Mouse (Mus musculus) heart, adult 2 months (tissue): Measurements from ENCODE around the gene Prcc. TPM values are rescaled to one million over a fixed set of nuclear protein-coding genes. Genes with fewer than 3 reads are reported as not detected.

Experiments used
- DNase-seq, 2 experiments: peaks; one replicate each; pipeline ENCODE4 v3.0.0; 2021
- H3K27ac ChIP-seq: fragments of 200-600 bp; 2 replicates; pipeline ENCODE4 v1.8.1; 2022
- H3K27me3 ChIP-seq: fragments of 200-500 bp; 2 replicates; pipeline ENCODE4 v1.6.1; 2012; ENCODE audit warnings: mild to moderate bottlenecking, low read length, inconsistent platforms, mixed read lengths; ENCODE audit not compliant: control insufficient read depth, insufficient read depth
- H3K36me3 ChIP-seq: fragments of 200-500 bp; 2 replicates; pipeline ENCODE4 v1.6.1; 2012; ENCODE audit warnings: low read length, inconsistent platforms; ENCODE audit not compliant: control insufficient read depth, insufficient read depth
- H3K4me1 ChIP-seq: fragments of 200-500 bp; 2 replicates; pipeline ENCODE4 v1.6.1; 2011; ENCODE audit warnings: low read length; ENCODE audit not compliant: control insufficient read depth, insufficient read depth
- H3K4me3 ChIP-seq: fragments of 200-600 bp; 2 replicates; pipeline ENCODE4 v1.8.1; 2022
- H3K79me2 ChIP-seq: fragments of 200-500 bp; replicated peaks from 2 replicates; pipeline ENCODE4 v1.6.1; 2012; ENCODE audit warnings: mild to moderate bottlenecking, inconsistent platforms, low read length, moderate library complexity, mixed read lengths; ENCODE audit not compliant: control insufficient read depth, insufficient read depth
- H3K9ac ChIP-seq: fragments of 200-500 bp; 2 replicates; pipeline ENCODE4 v1.6.1; 2012; ENCODE audit warnings: low read depth, mild to moderate bottlenecking, control low read depth, inconsistent platforms, low read length, mixed read lengths
- CTCF ChIP-seq: fragments of 200-600 bp; IDR thresholded peaks from 2 replicates; pipeline ENCODE4 v1.8.1; 2022; ENCODE audit warnings: antibody characterized with exemption, mild to moderate bottlenecking, moderate library complexity
- EP300 ChIP-seq: fragments of 200-500 bp; IDR thresholded peaks from 2 replicates; pipeline ENCODE4 v1.6.1; 2011; ENCODE audit warnings: low read depth, low read length, control low read depth; ENCODE audit not compliant: insufficient read depth
- POLR2A ChIP-seq: fragments of 200-500 bp; IDR thresholded peaks from 2 replicates; pipeline ENCODE4 v1.6.1; 2011; ENCODE audit warnings: mild to moderate bottlenecking, low read depth, low read length, control low read depth; ENCODE audit not compliant: insufficient read depth
- WGBS: fragments of 180-500 bp; shearing (Covaris S2); methylation state at CpG from one replicate; pipeline ENCODE4 v1.1.7; 2018; 5-methylcytosine and 5-hydroxymethylcytosine counted together
- intact Hi-C: fragments of 180-260 bp; cut with DNase I; formaldehyde crosslinking; loops from one replicate; pipeline ENCODE4 v1.15.1; 2025
- polyA plus RNA-seq: library from polyadenylated mRNA; depleted of rRNA; stranded (reverse); fragments of >200 nt; gene quantifications from 2 replicates; pipeline ENCODE4 v1.2.3, GENCODE M21; 2012; rRNA removed
- total RNA-seq, 2 experiments: library from RNA; stranded (reverse); gene quantifications; 2 replicates each; pipeline ENCODE4 v1.2.3; 2021

The Prcc gene
- total and polyA plus RNA-seq, 3 experiments, result 27.6 to 50.7 (median 46.7) TPM

GRCm38 (mm10) chr3:87816646-87817093, 68.7 kb downstream of the Prcc start:
- Histone ChIP-seq H3K27ac (no peak overlapping the region), H3K27me3 (no peaks in the 10 kb centered on the region), H3K4me3 (no peak overlapping the region), H3K79me2 (no peaks in the 10 kb centered on the region), H3K4me1 (peaks cover 1% of the 10 kb centered on the region; the same call in 1 of the 2 replicates), H3K36me3 (no peaks in the 10 kb centered on the region), H3K9ac (no peak overlapping the region)
- TF ChIP-seq CTCF, result peak; percentile 94
- no peak for TF ChIP-seq POLR2A
- TF ChIP-seq EP300, result peak; percentile 85
- intact Hi-C loops, result loop anchor here (1.0 to 5.0 kb wide), 3 partner anchors 21 to 59 kb away; partner anchors contain the start of gene Ntrk1
- DNase-seq, result peak; percentile 64 to 73
- WGBS, result 5% methylated on average over 12 of the region's 12 CpGs

GRCm38 (mm10) chr3:87816166-87816565, 69.2 kb downstream of the Prcc start:
- H3K27ac ChIP-seq, result no peak overlapping the region
- no peak overlapping the region for H3K4me3 ChIP-seq
- H3K79me2 ChIP-seq, result no peaks in the 10 kb centered on the region
- WGBS, result 50% methylated on average over 6 of the region's 6 CpGs
- no peak overlapping the region for H3K9ac ChIP-seq
- H3K36me3 ChIP-seq, result no peaks in the 10 kb centered on the region
- H3K4me1 ChIP-seq, result peaks cover 1% of the 10 kb centered on the region; the same call in 1 of the 2 replicates
- TF ChIP-seq POLR2A (no peak), EP300 (no peak), CTCF (no peak)
- intact Hi-C loops, result loop anchor here (1.0 to 5.0 kb wide), 3 partner anchors 21 to 59 kb away; partner anchors contain the start of gene Ntrk1
- no peak for DNase-seq
- H3K27me3 ChIP-seq, result no peaks in the 10 kb centered on the region

- intact Hi-C loops, result no loop called here
- TF ChIP-seq EP300, result no peak
- no peak for TF ChIP-seq CTCF
- no peak for TF ChIP-seq POLR2A
- no peaks in the 10 kb centered on the region for H3K79me2 ChIP-seq
- H3K36me3 ChIP-seq, result no peaks in the 10 kb centered on the region
- no peak overlapping the region for H3K9ac ChIP-seq
- H3K27ac ChIP-seq, result no peak overlapping the region
- no peak overlapping the region for H3K4me3 ChIP-seq
- peaks cover 12% of the 10 kb centered on the region for H3K27me3 ChIP-seq
- DNase-seq, result no peak
- WGBS, result 28% methylated on average over 10 of the region's 10 CpGs
- peaks cover 1% of the 10 kb centered on the region; the same call in 1 of the 2 replicates for H3K4me1 ChIP-seq
Observed at GRCm38 (mm10) chr3:87812873-87813272, 72.5 kb downstream of the Prcc start.

- intact Hi-C loops, result no loop called here
- no peak for TF ChIP-seq EP300
- TF ChIP-seq CTCF, result no peak
- TF ChIP-seq POLR2A, result no peak
Observed at GRCm38 (mm10) chr3:87812413-87812812, 73.0 kb downstream of the Prcc start.

GRCm38 (mm10) chr3:87811297-87811696, 74.1 kb downstream of the Prcc start:
- intact Hi-C loops, result no loop called here

More at GRCm38 (mm10) chr3:87812413-87812812, 73.0 kb downstream of the Prcc start:
- Histone ChIP-seq H3K4me3 (no peak overlapping the region), H3K4me1 (peaks cover 1% of the 10 kb centered on the region; the same call in 1 of the 2 replicates), H3K9ac (no peak overlapping the region), H3K27me3 (peaks cover 12% of the 10 kb centered on the region), H3K36me3 (no peaks in the 10 kb centered on the region), H3K79me2 (no peaks in the 10 kb centered on the region), H3K27ac (no peak overlapping the region)
- 80% methylated on average over 4 of the region's 4 CpGs for WGBS
- DNase-seq, result no peak

GRCm38 (mm10) chr3:87809322-87809962, 76.0 kb downstream of the Prcc start:
- Histone ChIP-seq H3K27ac (no peak overlapping the region), H3K36me3 (no peaks in the 10 kb centered on the region), H3K4me3 (no peak overlapping the region), H3K27me3 (peaks cover 12% of the 10 kb centered on the region), H3K4me1 (no peaks in the 10 kb centered on the region), H3K79me2 (no peaks in the 10 kb centered on the region), H3K9ac (no peak overlapping the region)
- intact Hi-C loops, result no loop called here
- 13% methylated on average over 28 of the region's 28 CpGs for WGBS
- no peak for DNase-seq
- TF ChIP-seq EP300 (no peak), POLR2A (no peak), CTCF (no peak)

More at GRCm38 (mm10) chr3:87811297-87811696, 74.1 kb downstream of the Prcc start:
- Histone ChIP-seq H3K27ac (no peak overlapping the region), H3K36me3 (no peaks in the 10 kb centered on the region), H3K4me1 (no peaks in the 10 kb centered on the region), H3K27me3 (peaks cover 12% of the 10 kb centered on the region), H3K79me2 (no peaks in the 10 kb centered on the region), H3K9ac (no peak overlapping the region), H3K4me3 (no peak overlapping the region)
- no peak for DNase-seq
- TF ChIP-seq POLR2A, result no peak
- TF ChIP-seq EP300, result no peak
- no peak for TF ChIP-seq CTCF
- whole genome bisulfite sequencing, result 75% methylated on average over 8 of the region's 8 CpGs

Other genes with a start within 250 kb of the Prcc start
- under 1 TPM; 0.36 to 0.47 TPM for gene Lrrc71, start 137.0 kb downstream of the Prcc start, total RNA-seq
- 0.26 and 1.1 TPM in 2 replicates for gene Lrrc71, start 137.0 kb downstream of the Prcc start, polyA plus RNA-seq
- gene Ntrk1, start 90.4 kb downstream of the Prcc start, total RNA-seq, result under 1 TPM; 0.14 to 0.16 TPM
- 0.38 and 0.57 TPM in 2 replicates for gene Ntrk1, start 90.4 kb downstream of the Prcc start, polyA plus RNA-seq
- under 1 TPM in 1 of 2 experiments, not detected in 1; 0.05 TPM for gene Insrr, start 88.7 kb downstream of the Prcc start, total RNA-seq
- gene Insrr, start 88.7 kb downstream of the Prcc start, polyA plus RNA-seq, result 0.04 TPM in 1 of 2 replicates, not detected in the other
- 10 to 100 TPM; 17.1 to 18.7 TPM for gene Pear1, start 61.3 kb downstream of the Prcc start, total RNA-seq
- 42.5 and 45.0 TPM in 2 replicates for gene Pear1, start 61.3 kb downstream of the Prcc start, polyA plus RNA-seq
- gene Sh2d2a, start 38.9 kb downstream of the Prcc start, total RNA-seq, result under 1 TPM; 0.05 to 0.27 TPM
- 0.41 and 0.70 TPM in 2 replicates for gene Sh2d2a, start 38.9 kb downstream of the Prcc start, polyA plus RNA-seq
- 100 to 1,000 TPM; 106 to 125 TPM for gene Hdgf, start 20.7 kb upstream of the Prcc start, total RNA-seq
- gene Hdgf, start 20.7 kb upstream of the Prcc start, polyA plus RNA-seq, result 61.6 and 99.5 TPM in 2 replicates
- gene Mrpl24, start 33.9 kb upstream of the Prcc start, total RNA-seq, result 10 to 100 TPM; 70.4 to 71.9 TPM
- 53.3 and 88.7 TPM in 2 replicates for gene Mrpl24, start 33.9 kb upstream of the Prcc start, polyA plus RNA-seq
- gene Isg20l2, start 44.7 kb upstream of the Prcc start, total RNA-seq, result 10 to 100 TPM; 10.6 to 10.9 TPM
- 6.2 and 10.8 TPM in 2 replicates for gene Isg20l2, start 44.7 kb upstream of the Prcc start, polyA plus RNA-seq
- gene Rrnad1, start 45.1 kb upstream of the Prcc start, total RNA-seq, result 1 to 10 TPM; 4.7 to 5.5 TPM
- gene Rrnad1, start 45.1 kb upstream of the Prcc start, polyA plus RNA-seq, result 17.2 and 18.7 TPM in 2 replicates
- gene Crabp2, start 63.1 kb upstream of the Prcc start, total RNA-seq, result under 1 TPM in 1 of 2 experiments, not detected in 1; 0.25 TPM
- gene Crabp2, start 63.1 kb upstream of the Prcc start, polyA plus RNA-seq, result not detected in 2 replicates
- 10 to 100 TPM; 14.7 to 22.8 TPM for gene Nes, start 85.5 kb upstream of the Prcc start, total RNA-seq
- 6.2 and 10.0 TPM in 2 replicates for gene Nes, start 85.5 kb upstream of the Prcc start, polyA plus RNA-seq
- gene Bcan, start 114.6 kb upstream of the Prcc start, total RNA-seq, result under 1 TPM in 1 of 2 experiments, not detected in 1; 0.09 TPM
- gene Bcan, start 114.6 kb upstream of the Prcc start, polyA plus RNA-seq, result 0.32 and 0.55 TPM in 2 replicates
- not detected for gene Hapln2, start 142.0 kb upstream of the Prcc start, total RNA-seq
- gene Hapln2, start 142.0 kb upstream of the Prcc start, polyA plus RNA-seq, result not detected in 2 replicates
- 1 to 10 TPM; 9.5 to 9.9 TPM for gene Gpatch4, start 157.5 kb upstream of the Prcc start, total RNA-seq
- 4.3 and 8.5 TPM in 2 replicates for gene Gpatch4, start 157.5 kb upstream of the Prcc start, polyA plus RNA-seq
- 10 to 100 TPM; 70.6 to 81.9 TPM for gene Naxe, start 172.9 kb upstream of the Prcc start, total RNA-seq
- gene Naxe, start 172.9 kb upstream of the Prcc start, polyA plus RNA-seq, result 86.6 and 96.7 TPM in 2 replicates
- gene Ttc24, start 192.7 kb upstream of the Prcc start, total RNA-seq, result not detected
- gene Ttc24, start 192.7 kb upstream of the Prcc start, polyA plus RNA-seq, result 0.29 TPM in 1 of 2 replicates, not detected in the other
- gene Iqgap3, start 196.4 kb upstream of the Prcc start, total RNA-seq, result under 1 TPM; 0.21 to 0.45 TPM
- gene Iqgap3, start 196.4 kb upstream of the Prcc start, polyA plus RNA-seq, result 0.64 and 1.1 TPM in 2 replicates